Mouse (Mus musculus) MEL (cell line): ENCODE results near the gene Bcar1. TPM values are rescaled to one million over a fixed set of nuclear protein-coding genes. Genes with fewer than 3 reads are reported as not detected.
A peak's percentile ranks its signal among the peaks of the same experiment; 100 is the strongest.

Experiments used
- DNase-seq: peaks from one replicate; pipeline ENCODE4 v3.0.0; 2011; ENCODE audit warnings: low read depth, low spot score
- H3K27ac ChIP-seq: 2 replicates; pipeline ENCODE4 v1.5.1; 2012; ENCODE audit warnings: low read depth, mild to moderate bottlenecking, control low read depth, low read length, moderate library complexity; ENCODE audit not compliant: control insufficient read depth
- H3K27me3 ChIP-seq, 2 experiments: fragments of 150-350 bp in 1 of 2; sonication (generic) in 1 of 2; 2 replicates each; pipeline ENCODE4 v1.6.1; 2012; ENCODE audit warnings: low read length in 2 of 2, mild to moderate bottlenecking in 2 of 2, improper control_type of control experiment in 1 of 2, moderate library complexity in 1 of 2; ENCODE audit not compliant: insufficient read depth in 2 of 2, control insufficient read depth in 1 of 2
- H3K36me3 ChIP-seq, 2 experiments: 2 replicates each; pipeline ENCODE4 v1.6.1; 2012 to 2014; ENCODE audit warnings: low read length in 2 of 2, improper control_type of control experiment in 1 of 2, inconsistent platforms in 1 of 2, mild to moderate bottlenecking in 1 of 2; ENCODE audit not compliant: insufficient read depth in 2 of 2, control insufficient read depth in 1 of 2
- H3K4me1 ChIP-seq, 2 experiments: fragments of 150-350 bp in 1 of 2; sonication (generic) in 1 of 2; 2 replicates each; pipeline ENCODE4 v1.6.1; 2012; ENCODE audit warnings: low read length in 2 of 2, improper control_type of control experiment in 1 of 2, mild to moderate bottlenecking in 1 of 2; ENCODE audit not compliant: insufficient read depth in 2 of 2, control insufficient read depth in 1 of 2
- H3K4me3 ChIP-seq, 2 experiments: fragments of 150-350 bp in 1 of 2; sonication (generic) in 1 of 2; 2 replicates each; pipeline ENCODE4 v1.5.1; 2012; ENCODE audit warnings: low read depth in 2 of 2, low read length in 2 of 2, mild to moderate bottlenecking in 2 of 2, moderate library complexity in 2 of 2, control low read depth in 1 of 2, improper control_type of control experiment in 1 of 2; ENCODE audit not compliant: control insufficient read depth in 1 of 2, insufficient read depth in 1 of 2
- H3K79me2 ChIP-seq: 2 replicates; pipeline ENCODE4 v1.6.1; 2012; ENCODE audit warnings: mild to moderate bottlenecking, low read length, moderate library complexity; ENCODE audit not compliant: control insufficient read depth, poor library complexity, insufficient read depth
- H3K9ac ChIP-seq: 2 replicates; pipeline ENCODE4 v1.6.1; 2012; ENCODE audit warnings: low read depth, mild to moderate bottlenecking, control low read depth, low read length, moderate library complexity; ENCODE audit not compliant: control insufficient read depth, poor library complexity, severe bottlenecking
- H3K9me3 ChIP-seq: fragments of 150-350 bp; sonication (generic); replicated peaks from 2 replicates; pipeline ENCODE4 v1.6.1; 2012; ENCODE audit warnings: mild to moderate bottlenecking, low read length, improper control_type of control experiment, moderate library complexity; ENCODE audit not compliant: insufficient read depth
- BHLHE40 ChIP-seq: IDR thresholded peaks from 2 replicates; pipeline ENCODE4 v1.6.1; 2012; ENCODE audit warnings: low read depth, mild to moderate bottlenecking, inconsistent platforms, low read length, improper control_type of control experiment, borderline replicate concordance
- CHD2 ChIP-seq: IDR thresholded peaks from 2 replicates; pipeline ENCODE4 v1.6.1; 2011; ENCODE audit warnings: low read length, improper control_type of control experiment
- HCFC1 ChIP-seq: IDR thresholded peaks from 2 replicates; pipeline ENCODE4 v1.6.1; 2012; ENCODE audit warnings: low read depth, mild to moderate bottlenecking, inconsistent platforms, low read length, improper control_type of control experiment, moderate library complexity
- MAZ ChIP-seq: IDR thresholded peaks from 2 replicates; pipeline ENCODE4 v1.6.1; 2012; ENCODE audit warnings: low read depth, mild to moderate bottlenecking, inconsistent platforms, low read length, improper control_type of control experiment
- MXI1 ChIP-seq: IDR thresholded peaks from 2 replicates; pipeline ENCODE4 v1.6.1; 2011; ENCODE audit warnings: mild to moderate bottlenecking, low read depth, low read length, improper control_type of control experiment
- MYB ChIP-seq: IDR thresholded peaks from 2 replicates; pipeline ENCODE4 v1.6.1; 2011; ENCODE audit warnings: mild to moderate bottlenecking, low read depth, low read length, improper control_type of control experiment
- NELFE ChIP-seq: IDR thresholded peaks from 2 replicates; pipeline ENCODE4 v1.6.1; 2011; ENCODE audit warnings: low read depth, low read length, improper control_type of control experiment
- NRF1 ChIP-seq: IDR thresholded peaks from 2 replicates; pipeline ENCODE4 v1.6.1; 2014; ENCODE audit warnings: low read depth, mild to moderate bottlenecking, inconsistent platforms, low read length, improper control_type of control experiment, moderate library complexity; ENCODE audit not compliant: poor library complexity, insufficient read depth, severe bottlenecking
- POLR2A ChIP-seq, 2 experiments: IDR thresholded peaks; 2 replicates each; pipeline ENCODE4 v1.6.1; 2011 to 2012; ENCODE audit warnings: low read length in 2 of 2, mild to moderate bottlenecking in 2 of 2, control low read depth in 1 of 2, improper control_type of control experiment in 1 of 2, low read depth in 1 of 2, moderate library complexity in 1 of 2; ENCODE audit not compliant: control insufficient read depth in 1 of 2, insufficient read depth in 1 of 2, poor library complexity in 1 of 2
- RCOR1 ChIP-seq: IDR thresholded peaks from 2 replicates; pipeline ENCODE4 v1.6.1; 2012; ENCODE audit warnings: low read depth, mild to moderate bottlenecking, inconsistent platforms, low read length, improper control_type of control experiment
- SIN3A ChIP-seq: IDR thresholded peaks from 2 replicates; pipeline ENCODE4 v1.6.1; 2012; ENCODE audit warnings: low read length, improper control_type of control experiment, inconsistent platforms
- SMC3 ChIP-seq: IDR thresholded peaks from 2 replicates; pipeline ENCODE4 v1.6.1; 2011; ENCODE audit warnings: low read depth, low read length, improper control_type of control experiment
- TAL1 ChIP-seq: IDR thresholded peaks from 2 replicates; pipeline ENCODE4 v1.6.1; 2012; ENCODE audit warnings: mild to moderate bottlenecking, inconsistent platforms, low read length, moderate library complexity, mixed read lengths
- ZMIZ1 ChIP-seq: IDR thresholded peaks from 2 replicates; pipeline ENCODE4 v1.6.1; 2012; ENCODE audit warnings: low read depth, mild to moderate bottlenecking, inconsistent platforms, low read length, improper control_type of control experiment, moderate library complexity
- ZNF384 ChIP-seq: IDR thresholded peaks from 2 replicates; pipeline ENCODE4 v1.6.1; 2012; ENCODE audit warnings: low read depth, mild to moderate bottlenecking, inconsistent platforms, low read length, improper control_type of control experiment
- polyA plus RNA-seq, 2 experiments: library from polyadenylated mRNA; stranded (reverse) in 1 of 2; unstranded in 1 of 2; fragments of >175 nt in 1 of 2; fragments of >200 nt in 1 of 2; gene quantifications; 2 replicates each; pipeline versions ENCODE4 v1.2.1 to v1.2.4; 2012; ENCODE audit warnings: low replicate concordance in 2 of 2, low read depth in 1 of 2; ENCODE audit not compliant: insufficient read length in 2 of 2, insufficient read depth in 1 of 2, missing spikeins in 1 of 2
- total RNA-seq: library from RNA; depleted of rRNA; stranded (reverse); fragments of 300-350 nt; gene quantifications from 2 replicates; pipeline ENCODE4 v1.2.3, GENCODE M21; 2012; rRNA removed

Gene Bcar1
- total RNA-seq = 6.5 and 7.5 TPM in 2 replicates
- 10 to 100 TPM in 1 of 2 experiments, not detected in 1; 17.4 TPM for polyA plus RNA-seq

- H3K79me2 ChIP-seq = peaks cover 15% of the 10 kb centered on the region
- peaks cover 0 to 24% of the 10 kb centered on the region in 2 experiments; a peak in 2 of 4 replicates for H3K36me3 ChIP-seq
- H3K27ac ChIP-seq = peak within 1 kb of the TSS; percentile 51
- no peaks in the 10 kb centered on the region for H3K27me3 ChIP-seq
- peak within 1 kb of the TSS; percentile 75 to 93 for H3K4me3 ChIP-seq
- peaks cover 17 to 29% of the 10 kb centered on the region in 2 experiments for H3K4me1 ChIP-seq
- DNase-seq = peak; percentile 84
- H3K9ac ChIP-seq = peak within 1 kb of the TSS; percentile 95
- H3K9me3 ChIP-seq = no peaks in the 10 kb centered on the region
- peak in 1 of 2 experiments; percentile 45; a peak in 1 of 4 replicates for TF ChIP-seq POLR2A (IDR thresholded peaks at IDR 0.05; ENCODE audit: control insufficient read depth in 1 of 2, insufficient read depth in 1 of 2, low read depth in 1 of 2, low read length in 2 of 2, poor library complexity in 1 of 2)
- TF ChIP-seq ZNF384 = no peak
- TF ChIP-seq NELFE = no peak; the same call in 1 of the 2 replicates
- no peak for TF ChIP-seq MYB
- peak; percentile 72 for TF ChIP-seq SIN3A
- TF ChIP-seq ZMIZ1 = 0 out of 2 replicates have a peak, but pooled peaks have one; percentile 52
- 0 out of 2 replicates have a peak, but pooled peaks have one; percentile 37 for TF ChIP-seq BHLHE40
- peak; percentile 21; the same call in 1 of the 2 replicates for TF ChIP-seq MXI1
- peak; percentile 73; the same call in 1 of the 2 replicates for TF ChIP-seq MAZ
- TF ChIP-seq HCFC1 = peak; percentile 78
- peak; percentile 86 for TF ChIP-seq NRF1
Measured at GRCm38 (mm10) chr8:111743792-111744696, at the start of gene Bcar1. TSS of gene Bcar1 (minus strand) at chr8:111743809.

- no peak overlapping the region for H3K27ac ChIP-seq
- no peaks in the 10 kb centered on the region for H3K4me1 ChIP-seq
- DNase-seq = no peak
- no peaks in the 10 kb centered on the region for H3K9me3 ChIP-seq
- no peak overlapping the region for H3K9ac ChIP-seq
- H3K79me2 ChIP-seq = no peaks in the 10 kb centered on the region
- H3K27me3 ChIP-seq = no peaks in the 10 kb centered on the region
- no peak overlapping the region for H3K4me3 ChIP-seq
- TF ChIP-seq RCOR1 (no peak), CHD2 (no peak), SMC3 (no peak), TAL1 (no peak)
- peaks cover 0 to 7% of the 10 kb centered on the region in 2 experiments; a peak in 3 of 4 replicates for H3K36me3 ChIP-seq
Measured at GRCm38 (mm10) chr8:111789639-111790038, 46.0 kb upstream of the Bcar1 start.
